In the genomic region with DNA sequence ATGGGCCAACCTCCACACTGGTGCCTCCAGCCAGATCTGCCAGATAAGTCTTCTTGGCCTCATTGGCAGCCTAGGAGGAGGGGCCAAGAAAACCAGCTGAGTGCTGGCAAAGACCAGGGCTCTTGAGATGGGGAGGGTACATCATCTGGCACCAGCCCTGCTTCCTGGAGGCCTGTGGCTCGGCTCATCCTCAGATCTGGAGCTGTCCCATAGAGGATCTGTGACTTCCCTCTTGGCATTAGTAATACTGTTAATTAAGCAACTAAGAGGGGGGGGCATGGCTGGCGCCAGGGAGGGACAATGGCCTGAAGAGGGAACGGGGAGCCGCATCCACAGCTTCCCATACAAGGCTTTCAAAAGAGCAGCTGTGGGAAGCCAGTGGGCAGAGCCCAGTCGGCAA, we compare ENCODE assay signal across 18 mouse cellular contexts. TPM values are rescaled to one million over a fixed set of nuclear protein-coding genes. Genes with fewer than 3 reads are reported as not detected.
DNase-seq lines count a peak whose midpoint lies in the region; ATAC-seq lines count a peak whose summit lies in the region.
"Had no signal": no experiment of that assay in that cellular context is flagged by ENCODE, and none has a peak within 500 bp of the region (broad histone marks: within the 10 kb centered on the region; RNA-seq: fewer than 3 reads in every experiment).

No protein-coding gene starts in this region.

- H3K27me3 ChIP-seq in midbrain, embryonic 10.5 days (ENCODE audit: low read depth, poor library complexity, severe bottlenecking): no peaks in the 10 kb centered on the region
- H3K27me3 ChIP-seq in midbrain, embryonic 16.5 days (ENCODE audit: control insufficient read depth, insufficient read depth, low read depth, low read length): no peaks in the 10 kb centered on the region
- H3K27me3 ChIP-seq in forebrain, embryonic 15.5 days: no peaks in the 10 kb centered on the region
- no peaks in the 10 kb centered on the region for H3K27me3 ChIP-seq in hindbrain, embryonic 16.5 days (replicated peaks; ENCODE audit: control insufficient read depth, insufficient read depth, low read length)
- H3K27me3 ChIP-seq in heart, embryonic 12.5 days (replicated peaks): no peaks in the 10 kb centered on the region
- H3K27me3 ChIP-seq: embryonic facial prominence, embryonic 13.5 days had no signal

- no peak overlapping the region for H3K4me2 ChIP-seq in midbrain, embryonic 16.5 days (ENCODE audit: low read length)
- no peak overlapping the region for H3K4me2 ChIP-seq in forebrain, embryonic 15.5 days (replicated peaks)
- H3K4me2 ChIP-seq in hindbrain, embryonic 16.5 days (ENCODE audit: low read length): no peak overlapping the region
- H3K4me2 ChIP-seq in heart, embryonic 12.5 days: no peak overlapping the region
- H3K4me2 ChIP-seq: embryonic facial prominence, embryonic 13.5 days had no signal

- no peaks in the 10 kb centered on the region for H3K36me3 ChIP-seq in midbrain, embryonic 10.5 days
- H3K36me3 ChIP-seq in midbrain, embryonic 16.5 days (ENCODE audit: control insufficient read depth, insufficient read depth, low read length): no peaks in the 10 kb centered on the region
- H3K36me3 ChIP-seq in forebrain, embryonic 15.5 days: no peaks in the 10 kb centered on the region
- no peaks in the 10 kb centered on the region for H3K36me3 ChIP-seq in hindbrain, embryonic 16.5 days (ENCODE audit: control insufficient read depth, insufficient read depth, low read length)
- H3K36me3 ChIP-seq in heart, embryonic 12.5 days: no peaks in the 10 kb centered on the region
- H3K36me3 ChIP-seq: embryonic facial prominence, embryonic 13.5 days had no signal

- 90% methylated on average over 5 of the region's 5 CpGs for WGBS in midbrain, embryonic 10.5 days
- 51% methylated on average over 5 of the region's 5 CpGs for WGBS in midbrain, embryonic 16.5 days
- WGBS in forebrain, embryonic 15.5 days: 38% methylated on average over 5 of the region's 5 CpGs
- 42% methylated on average over 5 of the region's 5 CpGs for WGBS in hindbrain, embryonic 16.5 days
- WGBS in heart, embryonic 12.5 days: 84% methylated on average over 5 of the region's 5 CpGs

- ATAC-seq in midbrain, embryonic 16.5 days: no peak
- peak; percentile 63 for ATAC-seq in forebrain, embryonic 15.5 days (replicated peaks)
- ATAC-seq in hindbrain, embryonic 16.5 days: peak; percentile 86
- no peak for ATAC-seq in heart, embryonic 12.5 days (ENCODE audit: insufficient number of reproducible peaks, low FRiP score)
- ATAC-seq: liver, postnatal 0 days had no signal

- no peak overlapping the region for H3K4me3 ChIP-seq in midbrain, embryonic 10.5 days
- H3K4me3 ChIP-seq in midbrain, embryonic 16.5 days (ENCODE audit: low read depth, low read length): no peak overlapping the region
- H3K4me3 ChIP-seq in forebrain, embryonic 15.5 days: no peak overlapping the region
- H3K4me3 ChIP-seq in hindbrain, embryonic 16.5 days (ENCODE audit: low read length): no peak overlapping the region
- no peak overlapping the region for H3K4me3 ChIP-seq in heart, embryonic 12.5 days
- H3K4me3 ChIP-seq: embryonic facial prominence, embryonic 13.5 days; megakaryocyte, embryonic 14.5 days had no signal

- peaks cover 18% of the 10 kb centered on the region for H3K4me1 ChIP-seq in midbrain, embryonic 10.5 days
- H3K4me1 ChIP-seq in midbrain, embryonic 16.5 days (ENCODE audit: control insufficient read depth, insufficient read depth, low read length): no peaks in the 10 kb centered on the region
- peaks cover 13% of the 10 kb centered on the region for H3K4me1 ChIP-seq in forebrain, embryonic 15.5 days
- peaks cover 2% of the 10 kb centered on the region; the same call in 1 of the 2 replicates for H3K4me1 ChIP-seq in hindbrain, embryonic 16.5 days (ENCODE audit: control insufficient read depth, insufficient read depth, low read depth, low read length)
- peaks cover 27% of the 10 kb centered on the region for H3K4me1 ChIP-seq in heart, embryonic 12.5 days (replicated peaks)

- no peak overlapping the region for H3K9ac ChIP-seq in midbrain, embryonic 16.5 days (ENCODE audit: low read depth, low read length)
- H3K9ac ChIP-seq in forebrain, embryonic 15.5 days (replicated peaks): no peak overlapping the region
- no peak overlapping the region for H3K9ac ChIP-seq in hindbrain, embryonic 16.5 days (ENCODE audit: low read depth, low read length)
- no peak overlapping the region for H3K9ac ChIP-seq in heart, embryonic 12.5 days
- H3K9ac ChIP-seq: embryonic facial prominence, embryonic 13.5 days; liver, postnatal 0 days had no signal

- 0 out of 2 replicates have a peak overlapping the region, but pooled peaks have one; percentile 2 for H3K27ac ChIP-seq in midbrain, embryonic 10.5 days (replicated peaks)
- no peak overlapping the region for H3K27ac ChIP-seq in midbrain, embryonic 16.5 days (ENCODE audit: low read length)
- peak overlapping the region; percentile 19; the same call in 1 of the 2 replicates for H3K27ac ChIP-seq in forebrain, embryonic 15.5 days (replicated peaks)
- no peak overlapping the region for H3K27ac ChIP-seq in hindbrain, embryonic 16.5 days (ENCODE audit: low read depth, low read length)
- H3K27ac ChIP-seq in heart, embryonic 12.5 days (ENCODE audit: poor library complexity, severe bottlenecking): no peak overlapping the region
- H3K27ac ChIP-seq: embryonic facial prominence, embryonic 13.5 days had no signal

- DNase-seq in cerebellum, postnatal 10 days: peak; percentile 79 to 91
- no peak for DNase-seq in cerebellum, adult 18-20 months
- no peak for DNase-seq in midbrain, embryonic 10.5 days (ENCODE audit: low spot score)
- no peak for DNase-seq in heart, adult 11 months
- DNase-seq: cerebellum, adult 11 months; heart, adult 18-20 months; kidney, adult 9 months; liver; liver, postnatal 0 days; lung, postnatal 14 days; right cerebral cortex, postnatal 4 days; thymus, postnatal 25 days had no signal

- no peaks in the 10 kb centered on the region for H3K9me3 ChIP-seq in midbrain, embryonic 10.5 days (replicated peaks)
- no peaks in the 10 kb centered on the region for H3K9me3 ChIP-seq in midbrain, embryonic 16.5 days (replicated peaks; ENCODE audit: control insufficient read depth, low read length, poor library complexity, severe bottlenecking)
- no peaks in the 10 kb centered on the region for H3K9me3 ChIP-seq in forebrain, embryonic 15.5 days
- H3K9me3 ChIP-seq in hindbrain, embryonic 16.5 days (ENCODE audit: control insufficient read depth, low read length): no peaks in the 10 kb centered on the region
- H3K9me3 ChIP-seq in heart, embryonic 12.5 days (replicated peaks): 0 out of 2 replicates have a peak, but pooled peaks cover 4% of the 10 kb centered on the region
- H3K9me3 ChIP-seq: embryonic facial prominence, embryonic 13.5 days had no signal

RNA-seq across cellular contexts. Expression of gene Mn1, which starts 58.6 kb away (rescaled TPM):
- polyA plus RNA-seq in midbrain, embryonic 10.5 days (2016; fragmentation: Nextera tagmentation; extraction: Ambion mirVana): 53.0 and 63.2 TPM in 2 replicates
- polyA plus RNA-seq in midbrain, embryonic 16.5 days (2015; fragmentation: Nextera tagmentation; extraction: Ambion mirVana): 41.6 and 50.3 TPM in 2 replicates
- polyA plus RNA-seq in forebrain, embryonic 15.5 days (2015; fragmentation: Nextera tagmentation; extraction: Ambion mirVana): 102 and 109 TPM in 2 replicates
- 22.3 and 35.8 TPM in 2 replicates for polyA plus RNA-seq in hindbrain, embryonic 16.5 days (2015; fragmentation: Nextera tagmentation; extraction: Ambion mirVana)
- 8.0 and 8.2 TPM in 2 replicates for polyA plus RNA-seq in heart, embryonic 12.5 days (2016; fragmentation: Nextera tagmentation; extraction: Ambion mirVana)

Comparison
In these comparisons a context has a peak if more than half of its experiments do, and no peak if none do; other contexts are left out.
1. DNase-seq: peak in cerebellum, postnatal 10 days (2 of 2); none in cerebellum, adult 18-20 months (0 of 2), midbrain, embryonic 10.5 days (single experiment) and heart, adult 11 months (single experiment).
2. H3K27ac ChIP-seq: peak in midbrain, embryonic 10.5 days (single experiment) and forebrain, embryonic 15.5 days (single experiment); none in midbrain, embryonic 16.5 days (single experiment), hindbrain, embryonic 16.5 days (single experiment) and heart, embryonic 12.5 days (single experiment).
3. ATAC-seq: peak in forebrain, embryonic 15.5 days (single experiment) and hindbrain, embryonic 16.5 days (single experiment); none in midbrain, embryonic 16.5 days (single experiment) and heart, embryonic 12.5 days (single experiment).